Mouse (Mus musculus) megakaryocyte, embryonic 14.5 days (primary cell): ENCODE measurements around the gene Krt78. TPM values are rescaled to one million over a fixed set of nuclear protein-coding genes. Genes with fewer than 3 reads are reported as not detected.

Experiments
- H3K27me3 ChIP-seq: replicated peaks from 2 replicates; pipeline ENCODE3; 2012; ENCODE audit warnings: inconsistent platforms
- H3K36me3 ChIP-seq: replicated peaks from 2 replicates; pipeline ENCODE3; 2012; ENCODE audit warnings: low read length, inconsistent platforms, mixed read lengths
- H3K4me1 ChIP-seq: 2 replicates; pipeline ENCODE4 v1.6.1; 2012; ENCODE audit warnings: inconsistent platforms
- H3K4me3 ChIP-seq: replicated peaks from 2 replicates; pipeline ENCODE3; 2012; ENCODE audit warnings: moderate library complexity, mild to moderate bottlenecking, inconsistent platforms
- H3K9me3 ChIP-seq: 2 replicates; pipeline ENCODE4 v1.6.1; 2012; ENCODE audit warnings: inconsistent platforms
- FLI1 ChIP-seq: IDR thresholded peaks from 2 replicates; pipeline ENCODE4 v1.6.1; 2012; ENCODE audit warnings: low read length, inconsistent platforms, mixed read lengths
- GATA1 ChIP-seq: IDR thresholded peaks from 3 replicates; pipeline ENCODE4 v1.6.1; 2012; ENCODE audit warnings: mixed read lengths, low read length, inconsistent platforms, borderline replicate concordance
- polyA plus RNA-seq: library from polyadenylated mRNA; stranded (reverse); fragments of >175 nt; gene quantifications from 2 replicates; pipeline ENCODE4 v1.2.3, GENCODE M21; 2012; ENCODE audit warnings: low replicate concordance; ENCODE audit not compliant: insufficient read depth

Krt78 gene
- polyA plus RNA-seq, 1 experiment = not detected

- TF ChIP-seq FLI1 (no peak), GATA1 (no peak)
- no peaks in the 10 kb centered on the region for H3K9me3 ChIP-seq
- H3K4me3 ChIP-seq = peak overlapping the region; percentile 77
- peaks cover 53% of the 10 kb centered on the region for H3K4me1 ChIP-seq
- no peaks in the 10 kb centered on the region for H3K36me3 ChIP-seq
- H3K27me3 ChIP-seq = peaks cover 53% of the 10 kb centered on the region
Observed at GRCm38 (mm10) chr15:101973414-101974077, 19.5 kb upstream of the Krt78 start.

GRCm38 (mm10) chr15:101970536-101970935, 16.4 kb upstream of the Krt78 start:
- Histone ChIP-seq H3K9me3 (no peaks in the 10 kb centered on the region), H3K36me3 (no peaks in the 10 kb centered on the region), H3K27me3 (peaks cover 69% of the 10 kb centered on the region), H3K4me1 (peaks cover 25% of the 10 kb centered on the region), H3K4me3 (no peak overlapping the region)
- TF ChIP-seq GATA1 = no peak
- TF ChIP-seq FLI1 = no peak

- TF ChIP-seq FLI1 (no peak), GATA1 (no peak)
- H3K27me3 ChIP-seq = peaks cover 64% of the 10 kb centered on the region
- peaks cover 4% of the 10 kb centered on the region for H3K4me1 ChIP-seq
- H3K36me3 ChIP-seq = no peaks in the 10 kb centered on the region
- H3K9me3 ChIP-seq = no peaks in the 10 kb centered on the region
- H3K4me3 ChIP-seq = no peak overlapping the region
Observed at GRCm38 (mm10) chr15:101966808-101967207, 12.7 kb upstream of the Krt78 start.

- Histone ChIP-seq H3K27me3 (peaks cover 54% of the 10 kb centered on the region), H3K4me3 (no peak overlapping the region), H3K9me3 (no peaks in the 10 kb centered on the region), H3K36me3 (no peaks in the 10 kb centered on the region), H3K4me1 (no peaks in the 10 kb centered on the region)
- no peak for TF ChIP-seq GATA1
- no peak for TF ChIP-seq FLI1
Observed at GRCm38 (mm10) chr15:101958891-101959290, 4.8 kb upstream of the Krt78 start.

GRCm38 (mm10) chr15:101952733-101953474, 1.2 kb downstream of the Krt78 start:
- Histone ChIP-seq H3K4me3 (no peak overlapping the region), H3K27me3 (peaks cover 68% of the 10 kb centered on the region), H3K9me3 (no peaks in the 10 kb centered on the region), H3K36me3 (no peaks in the 10 kb centered on the region), H3K4me1 (peaks cover 10% of the 10 kb centered on the region)
- no peak for TF ChIP-seq FLI1
- no peak for TF ChIP-seq GATA1

- Histone ChIP-seq H3K36me3 (no peaks in the 10 kb centered on the region), H3K9me3 (no peaks in the 10 kb centered on the region), H3K27me3 (peaks cover 68% of the 10 kb centered on the region), H3K4me1 (peaks cover 5% of the 10 kb centered on the region; the same call in 1 of the 2 replicates), H3K4me3 (no peak overlapping the region)
- no peak for TF ChIP-seq FLI1
Observed at GRCm38 (mm10) chr15:101945430-101945829, 8.7 kb downstream of the Krt78 start.

- Histone ChIP-seq H3K4me3 (no peak overlapping the region), H3K9me3 (no peaks in the 10 kb centered on the region), H3K27me3 (peaks cover 69% of the 10 kb centered on the region), H3K36me3 (no peaks in the 10 kb centered on the region), H3K4me1 (peaks cover 5% of the 10 kb centered on the region; the same call in 1 of the 2 replicates)
- TF ChIP-seq GATA1 = no peak
- no peak for TF ChIP-seq FLI1
Observed at GRCm38 (mm10) chr15:101941948-101942347, 12.1 kb downstream of the Krt78 start.

- H3K9me3 ChIP-seq = no peaks in the 10 kb centered on the region
- peaks cover 68% of the 10 kb centered on the region for H3K27me3 ChIP-seq
- no peaks in the 10 kb centered on the region for H3K36me3 ChIP-seq
- TF ChIP-seq FLI1 (no peak), GATA1 (no peak)
- H3K4me1 ChIP-seq = peaks cover 5% of the 10 kb centered on the region; the same call in 1 of the 2 replicates
- H3K4me3 ChIP-seq = no peak within 1 kb of the TSS
Observed at GRCm38 (mm10) chr15:101940274-101940829, 13.7 kb downstream of the Krt78 start, which contains the start of gene Krt79. Gene Krt79 (minus strand): TSS chr15:101940324.

GRCm38 (mm10) chr15:101938600-101939308, 15.3 kb downstream of the Krt78 start:
- no peaks in the 10 kb centered on the region for H3K9me3 ChIP-seq
- peaks cover 5% of the 10 kb centered on the region; the same call in 1 of the 2 replicates for H3K4me1 ChIP-seq
- no peaks in the 10 kb centered on the region for H3K36me3 ChIP-seq
- H3K4me3 ChIP-seq = no peak overlapping the region
- peaks cover 60% of the 10 kb centered on the region for H3K27me3 ChIP-seq
- TF ChIP-seq FLI1 (no peak), GATA1 (no peak)
